Mouse (Mus musculus) thymus, postnatal 10 days (tissue): ENCODE results near the gene Spg21.

Experiments used
- DNase-seq, 2 experiments: peaks; one replicate each; pipeline ENCODE4 v3.0.0; 2021; ENCODE audit warnings: low spot score in 2 of 2

Gene Spg21

GRCm38 (mm10) chr9:65479158-65479557 is 18.4 kb downstream of the Spg21 start:
- no peak for DNase-seq

GRCm38 (mm10) chr9:65480071-65480470 is 19.3 kb downstream of the Spg21 start:
- DNase-seq = no peak

GRCm38 (mm10) chr9:65491476-65491875 is 30.7 kb downstream of the Spg21 start:
- DNase-seq = no peak

- DNase-seq = no peak
Observed at GRCm38 (mm10) chr9:65492351-65492750, 31.6 kb downstream of the Spg21 start.

- DNase-seq = no peak
Observed at GRCm38 (mm10) chr9:65492851-65493250, 32.1 kb downstream of the Spg21 start.

- no peak for DNase-seq
Observed at GRCm38 (mm10) chr9:65502146-65502545, 41.4 kb downstream of the Spg21 start.

- DNase-seq = no peak
Observed at GRCm38 (mm10) chr9:65502721-65503505, 42.2 kb downstream of the Spg21 start.

GRCm38 (mm10) chr9:65508449-65508848 is 47.7 kb downstream of the Spg21 start:
- no peak for DNase-seq

GRCm38 (mm10) chr9:65512520-65512919 is 51.8 kb downstream of the Spg21 start:
- DNase-seq = no peak

GRCm38 (mm10) chr9:65514431-65514830 is 53.7 kb downstream of the Spg21 start:
- no peak for DNase-seq

- no peak for DNase-seq
Observed at GRCm38 (mm10) chr9:65514851-65515261, 54.1 kb downstream of the Spg21 start.

- DNase-seq = no peak
Observed at GRCm38 (mm10) chr9:65519807-65520504, 59.2 kb downstream of the Spg21 start, which contains the start of gene Ankdd1a. Gene Ankdd1a, minus strand, starts transcription at chr9:65520193.

- DNase-seq = no peak
Observed at GRCm38 (mm10) chr9:65520505-65520876, 59.7 kb downstream of the Spg21 start.

GRCm38 (mm10) chr9:65523611-65524364 is 63.0 kb downstream of the Spg21 start:
- DNase-seq = peak; percentile 59 to 76

GRCm38 (mm10) chr9:65525445-65526195 is 64.9 kb downstream of the Spg21 start:
- no peak for DNase-seq

- DNase-seq = no peak
Observed at GRCm38 (mm10) chr9:65528417-65529038, 67.8 kb downstream of the Spg21 start.

- no peak for DNase-seq
Observed at GRCm38 (mm10) chr9:65529659-65530058, 68.9 kb downstream of the Spg21 start.

- no peak for DNase-seq
Observed at GRCm38 (mm10) chr9:65531283-65531682, 70.5 kb downstream of the Spg21 start.

- no peak for DNase-seq
Observed at GRCm38 (mm10) chr9:65532986-65533385, 72.2 kb downstream of the Spg21 start.

GRCm38 (mm10) chr9:65534111-65534510 is 73.4 kb downstream of the Spg21 start:
- no peak for DNase-seq

GRCm38 (mm10) chr9:65535191-65535722 is 74.5 kb downstream of the Spg21 start:
- peak; percentile 57 to 60 for DNase-seq
